8 mouse cellular contexts compared by ENCODE assay signal in genomic region chr2:143545299-143545751, GRCm38 (mm10). TPM values are rescaled to one million over a fixed set of nuclear protein-coding genes. Genes with fewer than 3 reads are reported as not detected.
DNase-seq lines count a peak whose midpoint lies in the region; ATAC-seq lines count a peak whose summit lies in the region.

No protein-coding gene starts in this region.

- ATAC-seq in heart, embryonic 11.5 days (replicated peaks; ENCODE audit: insufficient number of reproducible peaks, low FRiP score, low TSS enrichment), result no peak
- ATAC-seq in forebrain, embryonic 12.5 days (ENCODE audit: low FRiP score), result peak; percentile 41
- ATAC-seq in neural tube, embryonic 13.5 days (ENCODE audit: low read depth), result peak; percentile 60

- intact Hi-C loops in heart, postnatal 10 days (cut with DNase I), result no loop called here

- no peak for DNase-seq in heart, postnatal 10 days
- peak; percentile 27 to 34 for DNase-seq in left cerebral cortex, adult 8-10 months (ENCODE audit: low spot score in 2 of 2)
- DNase-seq in urinary bladder, postnatal 36 days (ENCODE audit: low spot score in 2 of 2), result no peak
- DNase-seq in kidney, adult 9 months, result no peak

- WGBS in heart, embryonic 11.5 days (ENCODE audit: insufficient replicate concordance), result 3% methylated on average over 7 of the region's 7 CpGs
- whole genome bisulfite sequencing in forebrain, embryonic 12.5 days, result 0% methylated on average over 7 of the region's 7 CpGs
- WGBS in neural tube, embryonic 13.5 days, result under 1% methylated on average over 7 of the region's 7 CpGs

- H3K9me3 ChIP-seq in heart, embryonic 11.5 days (replicated peaks; ENCODE audit: control insufficient read depth, low read length), result no peaks in the 10 kb centered on the region
- H3K9me3 ChIP-seq in forebrain, embryonic 12.5 days, result no peaks in the 10 kb centered on the region
- H3K9me3 ChIP-seq in neural tube, embryonic 13.5 days, result no peaks in the 10 kb centered on the region

- H3K4me2 ChIP-seq in heart, embryonic 11.5 days, result peak overlapping the region; percentile 72
- peak overlapping the region; percentile 67 for H3K4me2 ChIP-seq in forebrain, embryonic 12.5 days
- peak overlapping the region; percentile 77 for H3K4me2 ChIP-seq in neural tube, embryonic 13.5 days

- H3K4me1 ChIP-seq in heart, embryonic 11.5 days (ENCODE audit: control insufficient read depth, insufficient read depth, low read length), result 0 out of 2 replicates have a peak, but pooled peaks cover 5% of the 10 kb centered on the region
- no peaks in the 10 kb centered on the region for H3K4me1 ChIP-seq in brown adipose tissue, adult 24 weeks (ENCODE audit: control insufficient read depth, insufficient read depth, insufficient read length, low read length)
- peaks cover 24% of the 10 kb centered on the region for H3K4me1 ChIP-seq in forebrain, embryonic 12.5 days
- H3K4me1 ChIP-seq in neural tube, embryonic 13.5 days (replicated peaks), result peaks cover 29% of the 10 kb centered on the region

- H3K9ac ChIP-seq in heart, embryonic 11.5 days (ENCODE audit: low read depth, low read length), result no peak overlapping the region
- peak overlapping the region; percentile 59 for H3K9ac ChIP-seq in forebrain, embryonic 12.5 days
- H3K9ac ChIP-seq in neural tube, embryonic 13.5 days, result peak overlapping the region; percentile 77

- peaks cover 46% of the 10 kb centered on the region for H3K27me3 ChIP-seq in heart, embryonic 11.5 days (ENCODE audit: control insufficient read depth, insufficient read depth, low read length)
- peaks cover 28% of the 10 kb centered on the region for H3K27me3 ChIP-seq in forebrain, embryonic 12.5 days
- H3K27me3 ChIP-seq in neural tube, embryonic 13.5 days, result peaks cover 33% of the 10 kb centered on the region

- peak overlapping the region; percentile 46 for H3K4me3 ChIP-seq in heart, embryonic 11.5 days (ENCODE audit: low read depth, low read length)
- peak overlapping the region; percentile 51 for H3K4me3 ChIP-seq in brown adipose tissue, adult 24 weeks (ENCODE audit: insufficient read depth, low read depth, low read length)
- peak overlapping the region; percentile 51 for H3K4me3 ChIP-seq in forebrain, embryonic 12.5 days (replicated peaks)
- peak overlapping the region; percentile 59 for H3K4me3 ChIP-seq in neural tube, embryonic 13.5 days

- H3K27ac ChIP-seq in heart, embryonic 11.5 days (ENCODE audit: low read depth, low read length), result no peak overlapping the region
- H3K27ac ChIP-seq in brown adipose tissue, adult 24 weeks (replicated peaks; ENCODE audit: low read depth, low read length), result no peak overlapping the region
- H3K27ac ChIP-seq in forebrain, embryonic 12.5 days, result peak overlapping the region; percentile 79
- H3K27ac ChIP-seq in neural tube, embryonic 13.5 days (replicated peaks), result peak overlapping the region; percentile 92

- H3K36me3 ChIP-seq in heart, embryonic 11.5 days (ENCODE audit: control insufficient read depth, insufficient read depth, low read length), result no peaks in the 10 kb centered on the region
- no peaks in the 10 kb centered on the region for H3K36me3 ChIP-seq in forebrain, embryonic 12.5 days (replicated peaks)
- no peaks in the 10 kb centered on the region for H3K36me3 ChIP-seq in neural tube, embryonic 13.5 days

RNA-seq across cellular contexts. Expression of gene Pcsk2, which starts 0.6 kb away (rescaled TPM):
- polyA plus RNA-seq in heart, embryonic 11.5 days (2014; fragmentation: Nextera tagmentation; extraction: Ambion mirVana), result 0.07 and 0.09 TPM in 2 replicates
- total RNA-seq in heart, postnatal 10 days (2021), result not detected
- polyA plus RNA-seq in brown adipose tissue, adult 24 weeks (2012; ENCODE audit: insufficient read depth, insufficient read length, missing spikeins), result not detected in 2 replicates
- polyA plus RNA-seq in forebrain, embryonic 12.5 days (2016; fragmentation: Nextera tagmentation; extraction: Ambion mirVana), result 4.8 and 5.3 TPM in 2 replicates
- 100 to 1,000 TPM; 266 to 303 (median 278) TPM for total RNA-seq in left cerebral cortex, adult 8-10 months (2022)
- polyA plus RNA-seq in neural tube, embryonic 13.5 days (2015; fragmentation: Nextera tagmentation; extraction: Ambion mirVana), result 19.5 and 22.6 TPM in 2 replicates

Comparison
In these comparisons a context has a peak if more than half of its experiments do, and no peak if none do; other contexts are left out.
1. H3K27ac ChIP-seq: peak in forebrain, embryonic 12.5 days (single experiment) and neural tube, embryonic 13.5 days (single experiment); none in heart, embryonic 11.5 days (single experiment) and brown adipose tissue, adult 24 weeks (single experiment).
2. DNase-seq: peak in left cerebral cortex, adult 8-10 months (2 of 2); none in heart, postnatal 10 days (0 of 2), urinary bladder, postnatal 36 days (0 of 2) and kidney, adult 9 months (single experiment).
3. Peak in every context shown above with its lines, with median percentiles within 50 percentile points of each other: H3K4me2 ChIP-seq and H3K4me3 ChIP-seq.